Mouse (Mus musculus) intestine, embryonic 14.5 days (tissue): ENCODE data around the gene Slc9a9. TPM values are rescaled to one million over a fixed set of nuclear protein-coding genes. Genes with fewer than 3 reads are reported as not detected.
"Not testable (repeated sequence)": the region's sequence is repeated elsewhere in the genome, so short reads cannot be mapped to it uniquely, and the experiment has no call there.

Experiments
- ATAC-seq: fragments of 200-750 bp; cut with Nextera tagmentation; replicated peaks from 2 replicates; pipeline ENCODE4 v1.8.0; 2017; ENCODE audit warnings: low read depth, moderate number of reproducible peaks, moderate TSS enrichment, moderate library complexity; ENCODE audit not compliant: low FRiP score, low TSS enrichment
- DNase-seq: peaks from one replicate; pipeline ENCODE4 v3.0.0-alpha.2; 2018; ENCODE audit warnings: low spot score
- H3K27ac ChIP-seq: fragments of 300-500 bp; sonication (generic); 2 replicates; pipeline ENCODE4 v1.5.1; 2014; ENCODE audit warnings: low read depth, mild to moderate bottlenecking, control low read depth
- H3K27me3 ChIP-seq: fragments of 300-500 bp; sonication (generic); replicated peaks from 2 replicates; pipeline ENCODE4 v1.6.1; 2014; ENCODE audit warnings: low read length, control low read depth; ENCODE audit not compliant: control insufficient read depth, insufficient read depth
- H3K36me3 ChIP-seq: fragments of 300-500 bp; sonication (generic); 2 replicates; pipeline ENCODE4 v1.6.1; 2014; ENCODE audit warnings: low read length, control low read depth; ENCODE audit not compliant: control insufficient read depth, insufficient read depth
- H3K4me1 ChIP-seq: fragments of 300-500 bp; sonication (generic); replicated peaks from 2 replicates; pipeline ENCODE4 v1.6.1; 2014; ENCODE audit warnings: low read length, control low read depth, mixed read lengths; ENCODE audit not compliant: control insufficient read depth, insufficient read depth
- H3K4me2 ChIP-seq: fragments of 300-500 bp; sonication (generic); 2 replicates; pipeline ENCODE4 v1.6.1; 2014; ENCODE audit warnings: low read length
- H3K4me3 ChIP-seq: fragments of 300-500 bp; sonication (generic); 2 replicates; pipeline ENCODE4 v1.5.1; 2014; ENCODE audit warnings: low read depth, low read length, control low read depth, mixed read lengths
- H3K9ac ChIP-seq: fragments of 300-500 bp; sonication (generic); 2 replicates; pipeline ENCODE4 v1.6.1; 2014; ENCODE audit warnings: mild to moderate bottlenecking, low read length
- H3K9me3 ChIP-seq: fragments of 300-500 bp; sonication (generic); 2 replicates; pipeline ENCODE4 v1.6.1; 2016; ENCODE audit warnings: low read length, control low read depth; ENCODE audit not compliant: control insufficient read depth
- WGBS: fragments of 180-500 bp; shearing (Covaris S2); extraction: QIAGEN DNeasy Blood & Tissue Kit; methylation state at CpG from one replicate; pipeline ENCODE4 v1.1.7; 2014; 5-methylcytosine and 5-hydroxymethylcytosine counted together
- polyA plus RNA-seq: library from polyadenylated mRNA; unstranded; fragments of >200 nt; fragmentation: Nextera tagmentation; extraction: Ambion mirVana; gene quantifications from 2 replicates; pipeline ENCODE4 v1.2.1, GENCODE M21; 2014

Gene Slc9a9
- polyA plus RNA-seq = 2.9 TPM in 2 replicates

GRCm38 (mm10) chr9:94669791-94670577, at the start of gene Slc9a9:
Slc9a9 (plus strand) TSS chr9:94669909.
- Histone ChIP-seq H3K4me1 (no peaks in the 10 kb centered on the region), H3K9ac (peak within 1 kb of the TSS; percentile 42), H3K9me3 (no peaks in the 10 kb centered on the region), H3K36me3 (no peaks in the 10 kb centered on the region), H3K27me3 (no peaks in the 10 kb centered on the region), H3K27ac (no peak within 1 kb of the TSS), H3K4me2 (peak within 1 kb of the TSS; percentile 94), H3K4me3 (peak within 1 kb of the TSS; percentile 48)
- ATAC-seq (peak; percentile 27; the same call in 1 of the 2 replicates), DNase-seq (peak; percentile 72)
- under 1% methylated on average over 23 of the region's 23 CpGs for WGBS

- no peak overlapping the region for H3K4me3 ChIP-seq
- no peak overlapping the region for H3K4me2 ChIP-seq
- WGBS = 78% methylated on average over 6 of the region's 6 CpGs
- H3K9me3 ChIP-seq = no peaks in the 10 kb centered on the region
- no peak overlapping the region for H3K27ac ChIP-seq
- H3K36me3 ChIP-seq = no peaks in the 10 kb centered on the region
- ATAC-seq = no peak
- H3K27me3 ChIP-seq = no peaks in the 10 kb centered on the region
- no peak overlapping the region for H3K9ac ChIP-seq
- no peak for DNase-seq
- no peaks in the 10 kb centered on the region for H3K4me1 ChIP-seq
Observed at GRCm38 (mm10) chr9:94620342-94620741, 49.4 kb upstream of the Slc9a9 start.

- no peaks in the 10 kb centered on the region for H3K9me3 ChIP-seq
- no peaks in the 10 kb centered on the region for H3K27me3 ChIP-seq
- ATAC-seq = no peak
- no peak overlapping the region for H3K27ac ChIP-seq
- 82% methylated on average over 10 of the region's 10 CpGs for WGBS
- H3K4me1 ChIP-seq = no peaks in the 10 kb centered on the region
- H3K9ac ChIP-seq = no peak overlapping the region
- no peak for DNase-seq
- H3K4me3 ChIP-seq = no peak overlapping the region
- no peaks in the 10 kb centered on the region for H3K36me3 ChIP-seq
- no peak overlapping the region for H3K4me2 ChIP-seq
Observed at GRCm38 (mm10) chr9:94620846-94621245, 48.9 kb upstream of the Slc9a9 start.

GRCm38 (mm10) chr9:94621902-94622301, 47.8 kb upstream of the Slc9a9 start:
- no peaks in the 10 kb centered on the region for H3K27me3 ChIP-seq
- ATAC-seq = no peak
- 68% methylated on average over 2 of the region's 2 CpGs for WGBS
- no peaks in the 10 kb centered on the region for H3K36me3 ChIP-seq
- H3K4me2 ChIP-seq = no peak overlapping the region
- H3K9me3 ChIP-seq = no peaks in the 10 kb centered on the region
- no peak overlapping the region for H3K9ac ChIP-seq
- H3K27ac ChIP-seq = no peak overlapping the region
- no peak for DNase-seq
- no peaks in the 10 kb centered on the region for H3K4me1 ChIP-seq
- H3K4me3 ChIP-seq = no peak overlapping the region

- WGBS = 91% methylated on average over 3 of the region's 3 CpGs
- H3K9me3 ChIP-seq = no peaks in the 10 kb centered on the region
- no peaks in the 10 kb centered on the region for H3K4me1 ChIP-seq
- DNase-seq (no peak), ATAC-seq (no peak)
- H3K27ac ChIP-seq = no peak overlapping the region
- no peaks in the 10 kb centered on the region for H3K27me3 ChIP-seq
- no peak overlapping the region for H3K4me3 ChIP-seq
- no peak overlapping the region for H3K4me2 ChIP-seq
- H3K9ac ChIP-seq = no peak overlapping the region
- H3K36me3 ChIP-seq = no peaks in the 10 kb centered on the region
Observed at GRCm38 (mm10) chr9:94626737-94627136, 43.0 kb upstream of the Slc9a9 start.

- DNase-seq = no peak
- no peak for ATAC-seq
Observed at GRCm38 (mm10) chr9:94628948-94629347, 40.8 kb upstream of the Slc9a9 start.

GRCm38 (mm10) chr9:94634275-94634674, 35.4 kb upstream of the Slc9a9 start:
- H3K9ac ChIP-seq, H3K4me2 ChIP-seq, H3K4me1 ChIP-seq, H3K9me3 ChIP-seq, ATAC-seq, H3K36me3 ChIP-seq, H3K27me3 ChIP-seq, H3K27ac ChIP-seq, DNase-seq, H3K4me3 ChIP-seq: not testable (repeated sequence)
- WGBS = 93% methylated on average over 4 of the region's 4 CpGs

More at GRCm38 (mm10) chr9:94628948-94629347, 40.8 kb upstream of the Slc9a9 start:
- no peaks in the 10 kb centered on the region for H3K36me3 ChIP-seq
- no peak overlapping the region for H3K4me3 ChIP-seq
- no peaks in the 10 kb centered on the region for H3K4me1 ChIP-seq
- WGBS = 85% methylated on average over 3 of the region's 3 CpGs
- no peaks in the 10 kb centered on the region for H3K9me3 ChIP-seq
- no peak overlapping the region for H3K4me2 ChIP-seq
- H3K9ac ChIP-seq = no peak overlapping the region
- H3K27ac ChIP-seq = no peak overlapping the region
- no peaks in the 10 kb centered on the region for H3K27me3 ChIP-seq

- H3K4me1 ChIP-seq = no peaks in the 10 kb centered on the region
- no peaks in the 10 kb centered on the region for H3K36me3 ChIP-seq
- no peaks in the 10 kb centered on the region for H3K9me3 ChIP-seq
- no peak overlapping the region for H3K4me2 ChIP-seq
- no peak overlapping the region for H3K4me3 ChIP-seq
- H3K9ac ChIP-seq = no peak overlapping the region
- no peak overlapping the region for H3K27ac ChIP-seq
- H3K27me3 ChIP-seq = no peaks in the 10 kb centered on the region
- WGBS = 82% methylated on average over 6 of the region's 6 CpGs
- ATAC-seq (no peak), DNase-seq (no peak)
Observed at GRCm38 (mm10) chr9:94645631-94646030, 24.1 kb upstream of the Slc9a9 start.

GRCm38 (mm10) chr9:94647425-94647824, 22.3 kb upstream of the Slc9a9 start:
- DNase-seq (no peak), ATAC-seq (no peak)
- Histone ChIP-seq H3K9me3 (no peaks in the 10 kb centered on the region), H3K27me3 (no peaks in the 10 kb centered on the region), H3K4me1 (no peaks in the 10 kb centered on the region), H3K9ac (no peak overlapping the region), H3K4me2 (no peak overlapping the region), H3K27ac (no peak overlapping the region), H3K4me3 (no peak overlapping the region), H3K36me3 (no peaks in the 10 kb centered on the region)
- WGBS = 75% methylated on average over 4 of the region's 4 CpGs
